Mouse (Mus musculus) kidney, embryonic 15.5 days (tissue): ENCODE measurements at regions not wholly inside any gene's neighbourhood (a gene's known extent, or its start where the extent isn't known, plus 50 kb on each side); places are given as distances from the start of the nearest gene placed in this dataset.
"Not testable (repeated sequence)": the region's sequence is repeated elsewhere in the genome, so short reads cannot be mapped to it uniquely, and the experiment has no call there.

Experiments used
- ATAC-seq: fragments of 200-750 bp; cut with Nextera tagmentation; replicated peaks from 2 replicates; pipeline ENCODE4 v1.8.0; 2017; ENCODE audit warnings: moderate TSS enrichment; ENCODE audit not compliant: low FRiP score
- H3K27ac ChIP-seq: fragments of 300-500 bp; sonication (generic); 2 replicates; pipeline ENCODE4 v1.5.1; 2015; ENCODE audit warnings: mild to moderate bottlenecking, inconsistent platforms
- H3K27me3 ChIP-seq: fragments of 300-500 bp; sonication (generic); 2 replicates; pipeline ENCODE4 v1.6.1; 2015; ENCODE audit warnings: inconsistent platforms
- H3K36me3 ChIP-seq: fragments of 300-500 bp; sonication (generic); 2 replicates; pipeline ENCODE4 v1.6.1; 2015; ENCODE audit warnings: inconsistent platforms
- H3K4me1 ChIP-seq: fragments of 300-500 bp; sonication (generic); 2 replicates; pipeline ENCODE4 v1.6.1; 2015; ENCODE audit warnings: inconsistent platforms
- H3K4me2 ChIP-seq: fragments of 300-500 bp; sonication (generic); 2 replicates; pipeline ENCODE4 v1.6.1; 2015; ENCODE audit warnings: moderate library complexity, mild to moderate bottlenecking, inconsistent platforms
- H3K4me3 ChIP-seq: fragments of 300-500 bp; sonication (generic); replicated peaks from 2 replicates; pipeline ENCODE4 v1.5.1; 2015; ENCODE audit warnings: mild to moderate bottlenecking, inconsistent platforms
- H3K9ac ChIP-seq: fragments of 300-500 bp; sonication (generic); 2 replicates; pipeline ENCODE4 v1.6.1; 2015; ENCODE audit warnings: mild to moderate bottlenecking, inconsistent platforms
- H3K9me3 ChIP-seq: fragments of 300-500 bp; sonication (generic); replicated peaks from 2 replicates; pipeline ENCODE4 v1.6.1; 2016; ENCODE audit warnings: inconsistent platforms
- WGBS: fragments of 180-500 bp; shearing (Covaris S2); methylation state at CpG from one replicate; pipeline ENCODE4 v1.1.7; 2015; ENCODE audit warnings: mixed read lengths; 5-methylcytosine and 5-hydroxymethylcytosine counted together

- H3K4me2 ChIP-seq: no peak overlapping the region
- WGBS: 34% methylated on average over 11 of the region's 11 CpGs
- no peaks in the 10 kb centered on the region for H3K36me3 ChIP-seq
- no peak overlapping the region for H3K9ac ChIP-seq
- no peak overlapping the region for H3K4me3 ChIP-seq
- no peaks in the 10 kb centered on the region for H3K27me3 ChIP-seq
- no peak overlapping the region for H3K27ac ChIP-seq
- no peak for ATAC-seq
- H3K9me3 ChIP-seq: no peaks in the 10 kb centered on the region
- peaks cover 10% of the 10 kb centered on the region for H3K4me1 ChIP-seq
These were observed 164.4 kb upstream of the Pkdcc start for GRCm38 (mm10) chr17:83050591-83051197.

- no peak overlapping the region for H3K9ac ChIP-seq
- H3K36me3 ChIP-seq: no peaks in the 10 kb centered on the region
- H3K9me3 ChIP-seq: no peaks in the 10 kb centered on the region
- ATAC-seq: no peak
- peaks cover 10% of the 10 kb centered on the region for H3K4me1 ChIP-seq
- H3K4me2 ChIP-seq: no peak overlapping the region
- H3K27me3 ChIP-seq: no peaks in the 10 kb centered on the region
- H3K4me3 ChIP-seq: no peak overlapping the region
- no peak overlapping the region for H3K27ac ChIP-seq
- WGBS: 72% methylated on average over 6 of the region's 6 CpGs
These were observed 162.4 kb upstream of the Pkdcc start for GRCm38 (mm10) chr17:83052613-83053140.

- H3K36me3 ChIP-seq: no peaks in the 10 kb centered on the region
- H3K9me3 ChIP-seq: no peaks in the 10 kb centered on the region
- WGBS: 20% methylated on average over 3 of the region's 3 CpGs
- no peak overlapping the region for H3K4me3 ChIP-seq
- no peak for ATAC-seq
- H3K4me1 ChIP-seq: no peaks in the 10 kb centered on the region
- no peak overlapping the region for H3K27ac ChIP-seq
- H3K4me2 ChIP-seq: no peak overlapping the region
- H3K27me3 ChIP-seq: no peaks in the 10 kb centered on the region
- no peak overlapping the region for H3K9ac ChIP-seq
These were observed 157.3 kb upstream of the Pkdcc start for GRCm38 (mm10) chr17:83057832-83058231.

GRCm38 (mm10) chr17:83061843-83062242 lies 153.2 kb upstream of the Pkdcc start:
- no peaks in the 10 kb centered on the region for H3K27me3 ChIP-seq
- H3K4me3 ChIP-seq: no peak overlapping the region
- H3K4me2 ChIP-seq: no peak overlapping the region
- no peaks in the 10 kb centered on the region for H3K9me3 ChIP-seq
- H3K9ac ChIP-seq: no peak overlapping the region
- H3K27ac ChIP-seq: no peak overlapping the region
- no peak for ATAC-seq
- no peaks in the 10 kb centered on the region for H3K36me3 ChIP-seq
- no peaks in the 10 kb centered on the region for H3K4me1 ChIP-seq
- 63% methylated on average over 6 of the region's 6 CpGs for WGBS

- no peak overlapping the region for H3K27ac ChIP-seq
- H3K9me3 ChIP-seq: no peaks in the 10 kb centered on the region
- H3K27me3 ChIP-seq: no peaks in the 10 kb centered on the region
- H3K4me3 ChIP-seq: no peak overlapping the region
- no peak for ATAC-seq
- WGBS: 24% methylated on average over 4 of the region's 4 CpGs
- no peak overlapping the region for H3K9ac ChIP-seq
- H3K36me3 ChIP-seq: no peaks in the 10 kb centered on the region
- H3K4me1 ChIP-seq: no peaks in the 10 kb centered on the region
- H3K4me2 ChIP-seq: 0 out of 2 replicates have a peak overlapping the region, but pooled peaks have one; percentile 33
These were observed 151.2 kb upstream of the Pkdcc start for GRCm38 (mm10) chr17:83063848-83064247.

- not testable (repeated sequence) for H3K9ac ChIP-seq, H3K4me1 ChIP-seq, ATAC-seq, H3K27ac ChIP-seq, H3K9me3 ChIP-seq, H3K27me3 ChIP-seq, H3K36me3 ChIP-seq, H3K4me3 ChIP-seq
- WGBS: 17% methylated on average over 12 of the region's 12 CpGs
- 0 out of 2 replicates have a peak overlapping the region, but pooled peaks have one; percentile 33 for H3K4me2 ChIP-seq
These were observed 150.7 kb upstream of the Pkdcc start for GRCm38 (mm10) chr17:83064376-83064775.

GRCm38 (mm10) chr17:83069246-83069645 lies 145.8 kb upstream of the Pkdcc start:
- Histone ChIP-seq H3K4me2 (no peak overlapping the region), H3K4me1 (peaks cover 5% of the 10 kb centered on the region), H3K9me3 (no peaks in the 10 kb centered on the region), H3K27ac (no peak overlapping the region), H3K36me3 (no peaks in the 10 kb centered on the region), H3K4me3 (no peak overlapping the region), H3K9ac (no peak overlapping the region), H3K27me3 (no peaks in the 10 kb centered on the region)
- 64% methylated on average over 4 of the region's 4 CpGs for WGBS
- no peak for ATAC-seq

- Histone ChIP-seq H3K27ac (no peak overlapping the region), H3K9me3 (no peaks in the 10 kb centered on the region), H3K4me1 (peaks cover 5% of the 10 kb centered on the region), H3K9ac (no peak overlapping the region), H3K27me3 (no peaks in the 10 kb centered on the region), H3K4me3 (no peak overlapping the region), H3K36me3 (no peaks in the 10 kb centered on the region), H3K4me2 (no peak overlapping the region)
- no peak for ATAC-seq
- 66% methylated on average over 6 of the region's 6 CpGs for WGBS
These were observed 143.3 kb upstream of the Pkdcc start for GRCm38 (mm10) chr17:83071746-83072145.

- H3K9me3 ChIP-seq: no peaks in the 10 kb centered on the region
- no peak overlapping the region for H3K4me3 ChIP-seq
- H3K27ac ChIP-seq: no peak overlapping the region
- H3K36me3 ChIP-seq: no peaks in the 10 kb centered on the region
- H3K4me2 ChIP-seq: no peak overlapping the region
- H3K9ac ChIP-seq: no peak overlapping the region
- peaks cover 5% of the 10 kb centered on the region for H3K4me1 ChIP-seq
- WGBS: 70% methylated on average over 4 of the region's 4 CpGs
- no peaks in the 10 kb centered on the region for H3K27me3 ChIP-seq
- no peak for ATAC-seq
These were observed 142.9 kb upstream of the Pkdcc start for GRCm38 (mm10) chr17:83072175-83072574.

GRCm38 (mm10) chr17:83074893-83075292 lies 140.2 kb upstream of the Pkdcc start:
- no peak overlapping the region for H3K27ac ChIP-seq
- H3K9me3 ChIP-seq: no peaks in the 10 kb centered on the region
- no peak overlapping the region for H3K4me2 ChIP-seq
- no peak for ATAC-seq
- H3K4me1 ChIP-seq: peaks cover 20% of the 10 kb centered on the region
- H3K36me3 ChIP-seq: no peaks in the 10 kb centered on the region
- no peak overlapping the region for H3K9ac ChIP-seq
- no peaks in the 10 kb centered on the region for H3K27me3 ChIP-seq
- 77% methylated on average over 5 of the region's 5 CpGs for WGBS
- H3K4me3 ChIP-seq: no peak overlapping the region

GRCm38 (mm10) chr17:83077737-83078600 lies 137.1 kb upstream of the Pkdcc start:
- Histone ChIP-seq H3K9me3 (no peaks in the 10 kb centered on the region), H3K36me3 (no peaks in the 10 kb centered on the region), H3K4me2 (peak overlapping the region; percentile 8; the same call in 1 of the 2 replicates), H3K27me3 (no peaks in the 10 kb centered on the region), H3K9ac (no peak overlapping the region), H3K27ac (peak overlapping the region; percentile 63), H3K4me3 (no peak overlapping the region), H3K4me1 (peaks cover 32% of the 10 kb centered on the region)
- 43% methylated on average over 17 of the region's 17 CpGs for WGBS
- ATAC-seq: no peak

GRCm38 (mm10) chr17:83078601-83079360 lies 136.3 kb upstream of the Pkdcc start:
- Histone ChIP-seq H3K27ac (peak overlapping the region; percentile 63), H3K27me3 (no peaks in the 10 kb centered on the region), H3K9ac (no peak overlapping the region), H3K9me3 (no peaks in the 10 kb centered on the region), H3K4me2 (peak overlapping the region; percentile 8; the same call in 1 of the 2 replicates), H3K36me3 (no peaks in the 10 kb centered on the region), H3K4me1 (peaks cover 39% of the 10 kb centered on the region), H3K4me3 (no peak overlapping the region)
- 0 out of 2 replicates have a peak, but pooled peaks have one; percentile 36 for ATAC-seq
- 28% methylated on average over 19 of the region's 19 CpGs for WGBS
